Mouse (Mus musculus) stomach, postnatal 0 days (tissue): ENCODE data around the gene Dgcr2.

Experiments
- CTCF ChIP-seq: IDR thresholded peaks from 2 replicates; pipeline ENCODE4 v1.5.1; 2016; ENCODE audit warnings: antibody characterized with exemption, low read depth, mild to moderate bottlenecking, moderate library complexity
- EP300 ChIP-seq: optimal IDR thresholded peaks from 2 replicates; pipeline ENCODE3; 2016; ENCODE audit warnings: antibody characterized with exemption

- TF ChIP-seq CTCF (no peak), EP300 (no peak)
Measured at GRCm38 (mm10) chr16:17828229-17828628, 70.1 kb downstream of the Dgcr2 start.
